Mouse (Mus musculus): Measurements from ENCODE around the gene Gnptab. TPM values are rescaled to one million over a fixed set of nuclear protein-coding genes. Genes with fewer than 3 reads are reported as not detected.

The Gnptab gene
- total and polyA plus RNA-seq, 3 experiments = 14.2 to 24.1 TPM; not detected in 1

DNA sequence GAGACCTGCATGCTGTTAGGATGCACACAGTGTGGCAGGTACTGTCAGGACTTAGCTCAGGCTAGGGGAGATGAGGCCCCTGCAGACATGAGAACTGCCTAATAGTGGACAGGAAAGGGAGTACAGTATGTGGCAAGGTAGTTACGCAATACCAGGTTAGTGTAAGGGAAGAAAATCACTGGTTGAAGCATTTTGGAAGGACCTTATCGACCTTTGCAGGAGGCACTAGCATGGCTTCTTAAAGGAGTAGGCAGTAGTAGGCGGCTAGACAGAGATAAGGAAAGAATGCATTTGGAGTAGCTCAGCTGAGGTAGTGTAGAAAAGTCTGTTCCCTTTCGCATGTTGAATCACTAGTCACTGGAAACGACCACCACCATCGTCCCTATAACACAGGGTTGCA is 6.8 kb downstream of the Gnptab start (continued):
- no peak for TF ChIP-seq MEF2A (IDR thresholded peaks at IDR 0.05; ENCODE audit: extremely low read depth, insufficient replicate concordance, low read depth, low read length, poor library complexity, severe bottlenecking)

GRCm38 (mm10) chr10:88386251-88386650 is 7.3 kb downstream of the Gnptab start:
- Histone ChIP-seq H3K27ac (ENCODE audit: control insufficient read depth, low read depth, low read length) (peak overlapping the region; percentile 20; the same call in 1 of the 2 replicates), H3K4me3 (ENCODE audit: control insufficient read depth in 1 of 2, insufficient read depth in 1 of 2, low read depth in 2 of 2, low read length in 2 of 2) (no peak overlapping the region), H3K27me3 (ENCODE audit: control insufficient read depth in 1 of 2, insufficient read depth in 2 of 2, low read length in 2 of 2) (no peaks in the 10 kb centered on the region), H3K4me1 (ENCODE audit: control insufficient read depth in 1 of 2, insufficient read depth in 2 of 2, low read length in 2 of 2) (peaks cover 16 to 53% of the 10 kb centered on the region in 2 experiments), H3K36me3 (ENCODE audit: control insufficient read depth in 1 of 2, insufficient read depth in 2 of 2, low read length in 2 of 2) (peaks cover 0 to 49% of the 10 kb centered on the region in 2 experiments; a peak in 3 of 4 replicates), H3K9me3 (replicated peaks; ENCODE audit: insufficient read depth, low read length) (no peaks in the 10 kb centered on the region), H3K9ac (ENCODE audit: control insufficient read depth, low read depth, low read length, poor library complexity, severe bottlenecking) (no peak overlapping the region), H3K79me2 (ENCODE audit: control insufficient read depth, insufficient read depth, low read length, poor library complexity) (peaks cover 54% of the 10 kb centered on the region)
- no peak for DNase-seq (ENCODE audit: low read depth, low spot score)
- no peak for TF ChIP-seq GABPA (IDR thresholded peaks at IDR 0.05; ENCODE audit: low read depth, low read length)
- no peak for TF ChIP-seq KAT2A (conservative IDR thresholded peaks at IDR 0.05; ENCODE audit: low read depth, low read length)
- TF ChIP-seq SMC3 (IDR thresholded peaks at IDR 0.05; ENCODE audit: low read depth, low read length) = no peak
- TF ChIP-seq RAD21 (IDR thresholded peaks at IDR 0.05; ENCODE audit: low read depth, low read length) = no peak
- TF ChIP-seq MYB (IDR thresholded peaks at IDR 0.05; ENCODE audit: low read depth, low read length) = no peak
- TF ChIP-seq ZMIZ1 (IDR thresholded peaks at IDR 0.05; ENCODE audit: low read depth, low read length) = no peak
- no peak for TF ChIP-seq TBP (IDR thresholded peaks at IDR 0.05; ENCODE audit: low read depth, low read length)
- TF ChIP-seq ELF1 (IDR thresholded peaks at IDR 0.05; ENCODE audit: low read depth, low read length) = no peak
- no peak for TF ChIP-seq MYC (IDR thresholded peaks at IDR 0.05; ENCODE audit: low read depth, low read length)
- TF ChIP-seq POLR2A (IDR thresholded peaks at IDR 0.05; ENCODE audit: control insufficient read depth in 1 of 2, insufficient read depth in 1 of 2, low read depth in 1 of 2, low read length in 2 of 2, poor library complexity in 1 of 2) = no peak
- no peak for TF ChIP-seq CTCF (IDR thresholded peaks at IDR 0.05 in 2 of 3, conservative IDR thresholded peaks at IDR 0.05 in 1 of 3; ENCODE audit: control insufficient read depth in 1 of 3, insufficient read depth in 1 of 3, low read depth in 2 of 3, low read length in 3 of 3, poor library complexity in 1 of 3, severe bottlenecking in 1 of 3)

- peaks cover 34% of the 10 kb centered on the region for H3K79me2 ChIP-seq (ENCODE audit: control insufficient read depth, insufficient read depth, low read length, poor library complexity)
- peak; percentile 62 for DNase-seq (ENCODE audit: low read depth, low spot score)
- TF ChIP-seq ETS1 (IDR thresholded peaks at IDR 0.05; ENCODE audit: low read depth, low read length) (0 out of 2 replicates have a peak, but pooled peaks have one; percentile 14), ELF1 (IDR thresholded peaks at IDR 0.05; ENCODE audit: low read depth, low read length) (peak; percentile 43; the same call in 1 of the 2 replicates), ZMIZ1 (IDR thresholded peaks at IDR 0.05; ENCODE audit: low read depth, low read length) (no peak), GATA1 (IDR thresholded peaks at IDR 0.05; ENCODE audit: low read depth, low read length) (peak; percentile 27; the same call in 1 of the 2 replicates), KAT2A (conservative IDR thresholded peaks at IDR 0.05; ENCODE audit: low read depth, low read length) (no peak), CTCF (IDR thresholded peaks at IDR 0.05 in 2 of 3, conservative IDR thresholded peaks at IDR 0.05 in 1 of 3; ENCODE audit: control insufficient read depth in 1 of 3, insufficient read depth in 1 of 3, low read depth in 2 of 3, low read length in 3 of 3, poor library complexity in 1 of 3, severe bottlenecking in 1 of 3) (no peak), MEF2A (IDR thresholded peaks at IDR 0.05; ENCODE audit: extremely low read depth, insufficient replicate concordance, low read depth, low read length, poor library complexity, severe bottlenecking) (no peak), EP300 (IDR thresholded peaks at IDR 0.05; ENCODE audit: low read depth in 1 of 2, low read length in 2 of 2) (0 out of 4 replicates have a peak, but pooled peaks of 1 of the 2 experiments have one; percentile 14), TCF12 (IDR thresholded peaks at IDR 0.05; ENCODE audit: low read depth, low read length) (peak; percentile 28; the same call in 1 of the 2 replicates), GABPA (IDR thresholded peaks at IDR 0.05; ENCODE audit: low read depth, low read length) (no peak), POLR2AphosphoS2 (IDR thresholded peaks at IDR 0.05; ENCODE audit: low read length) (no peak), HCFC1 (IDR thresholded peaks at IDR 0.05; ENCODE audit: low read depth, low read length) (0 out of 2 replicates have a peak, but pooled peaks have one; percentile 8), MAX (IDR thresholded peaks at IDR 0.05; ENCODE audit: low read length) (peak; percentile 13; the same call in 1 of the 2 replicates), RCOR1 (IDR thresholded peaks at IDR 0.05; ENCODE audit: low read depth, low read length) (no peak)
- peak overlapping the region; percentile 29; the same call in 1 of the 2 replicates for H3K9ac ChIP-seq (ENCODE audit: control insufficient read depth, low read depth, low read length, poor library complexity, severe bottlenecking)
- H3K9me3 ChIP-seq (replicated peaks; ENCODE audit: insufficient read depth, low read length) = no peaks in the 10 kb centered on the region
- peak overlapping the region; percentile 23 to 51 for H3K4me3 ChIP-seq (ENCODE audit: control insufficient read depth in 1 of 2, insufficient read depth in 1 of 2, low read depth in 2 of 2, low read length in 2 of 2)
- H3K36me3 ChIP-seq (ENCODE audit: control insufficient read depth in 1 of 2, insufficient read depth in 2 of 2, low read length in 2 of 2) = peaks cover 0 to 32% of the 10 kb centered on the region in 2 experiments
- H3K4me1 ChIP-seq (ENCODE audit: control insufficient read depth in 1 of 2, insufficient read depth in 2 of 2, low read length in 2 of 2) = peaks cover 11 to 37% of the 10 kb centered on the region in 2 experiments
- peak overlapping the region; percentile 73 for H3K27ac ChIP-seq (ENCODE audit: control insufficient read depth, low read depth, low read length)
- no peaks in the 10 kb centered on the region for H3K27me3 ChIP-seq (ENCODE audit: control insufficient read depth in 1 of 2, insufficient read depth in 2 of 2, low read length in 2 of 2)
These were observed 10.6 kb downstream of the Gnptab start for GRCm38 (mm10) chr10:88389576-88389975.
